Mouse (Mus musculus) heart, embryonic 14.5 days (tissue): ENCODE results near the gene Krtap28-10. TPM values are rescaled to one million over a fixed set of nuclear protein-coding genes. Genes with fewer than 3 reads are reported as not detected.

Source experiments
- ATAC-seq: fragments of 200-750 bp; cut with Nextera tagmentation; 2 replicates; pipeline ENCODE4 v1.8.0; 2017; ENCODE audit warnings: low read depth, moderate TSS enrichment; ENCODE audit not compliant: insufficient number of reproducible peaks, insufficient read depth, low FRiP score
- H3K27ac ChIP-seq, 2 experiments: fragments of 200-500 bp in 1 of 2; fragments of 300-500 bp in 1 of 2; sonication (generic) in 1 of 2; replicated peaks in 1 of 2; 2 replicates each; pipeline ENCODE4 v1.5.1; 2012 to 2014; ENCODE audit warnings: low read depth in 2 of 2, low read length in 2 of 2, control low read depth in 1 of 2, mild to moderate bottlenecking in 1 of 2, mixed read lengths in 1 of 2; ENCODE audit not compliant: control insufficient read depth in 1 of 2, insufficient read depth in 1 of 2
- H3K27me3 ChIP-seq: fragments of 300-500 bp; sonication (generic); 2 replicates; pipeline ENCODE4 v1.6.1; 2014; ENCODE audit warnings: mild to moderate bottlenecking, low read length, control low read depth; ENCODE audit not compliant: control insufficient read depth, insufficient read depth
- H3K36me3 ChIP-seq: fragments of 300-500 bp; sonication (generic); 2 replicates; pipeline ENCODE4 v1.6.1; 2014; ENCODE audit warnings: mild to moderate bottlenecking, control low read depth, low read length, mixed read lengths; ENCODE audit not compliant: control insufficient read depth, insufficient read depth
- H3K4me1 ChIP-seq, 2 experiments: fragments of 200-500 bp in 1 of 2; fragments of 300-500 bp in 1 of 2; sonication (generic) in 1 of 2; 2 replicates each; pipeline ENCODE4 v1.6.1; 2012 to 2014; ENCODE audit warnings: low read length in 2 of 2, control low read depth in 1 of 2, mixed read lengths in 1 of 2; ENCODE audit not compliant: control insufficient read depth in 2 of 2, insufficient read depth in 2 of 2
- H3K4me2 ChIP-seq: fragments of 300-500 bp; sonication (generic); 2 replicates; pipeline ENCODE4 v1.6.1; 2014; ENCODE audit warnings: mild to moderate bottlenecking, low read length
- H3K4me3 ChIP-seq, 2 experiments: fragments of 200-500 bp in 1 of 2; fragments of 300-500 bp in 1 of 2; sonication (generic) in 1 of 2; 2 replicates each; pipeline ENCODE4 v1.5.1; 2012 to 2014; ENCODE audit warnings: low read length in 2 of 2, mild to moderate bottlenecking in 2 of 2, control low read depth in 1 of 2, low read depth in 1 of 2, moderate library complexity in 1 of 2; ENCODE audit not compliant: control insufficient read depth in 1 of 2, insufficient read depth in 1 of 2
- H3K9ac ChIP-seq: fragments of 300-500 bp; sonication (generic); 2 replicates; pipeline ENCODE4 v1.6.1; 2014; ENCODE audit warnings: mild to moderate bottlenecking, low read length
- H3K9me3 ChIP-seq: fragments of 300-500 bp; sonication (generic); 2 replicates; pipeline ENCODE4 v1.6.1; 2016; ENCODE audit warnings: low read length, control low read depth; ENCODE audit not compliant: control insufficient read depth
- WGBS: fragments of 180-500 bp; shearing (Covaris S2); extraction: QIAGEN DNeasy Blood & Tissue Kit; methylation state at CpG from one replicate; pipeline ENCODE4 v1.1.7; 2014; 5-methylcytosine and 5-hydroxymethylcytosine counted together
- polyA plus RNA-seq: library from polyadenylated mRNA; unstranded; fragments of >200 nt; fragmentation: Nextera tagmentation; extraction: Ambion mirVana; gene quantifications from 2 replicates; pipeline ENCODE4 v1.2.1, GENCODE M21; 2014

Krtap28-10 gene
- polyA plus RNA-seq, 1 experiment from 2014 or later, result not detected

DNA sequence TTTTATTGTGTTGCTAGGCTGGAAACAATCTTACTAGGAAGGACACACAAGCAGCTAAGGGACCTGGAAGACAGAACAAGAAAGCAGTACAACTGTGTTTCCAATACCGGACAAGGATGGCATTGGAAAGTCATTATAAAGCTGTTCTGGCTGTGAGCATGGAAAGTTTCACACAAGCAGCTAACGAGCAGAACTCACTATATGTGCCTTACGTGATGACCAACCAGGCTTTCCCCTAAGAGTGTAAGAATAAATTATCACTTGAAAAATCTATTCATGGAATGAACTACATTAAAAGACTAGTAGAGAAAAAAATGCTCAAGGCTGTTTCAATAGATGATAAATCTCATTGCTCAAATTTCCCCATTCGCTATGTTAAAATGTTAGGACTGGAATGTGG, 24.3 kb upstream of the Krtap28-10 start:
- Histone ChIP-seq H3K9ac (no peak overlapping the region), H3K4me3 (no peak overlapping the region), H3K27me3 (no peaks in the 10 kb centered on the region), H3K27ac (no peak overlapping the region), H3K4me1 (no peaks in the 10 kb centered on the region), H3K4me2 (no peak overlapping the region), H3K36me3 (no peaks in the 10 kb centered on the region), H3K9me3 (no peaks in the 10 kb centered on the region)
- no peak for ATAC-seq
- 87% methylated on average over 4 of the region's 4 CpGs for WGBS

DNA sequence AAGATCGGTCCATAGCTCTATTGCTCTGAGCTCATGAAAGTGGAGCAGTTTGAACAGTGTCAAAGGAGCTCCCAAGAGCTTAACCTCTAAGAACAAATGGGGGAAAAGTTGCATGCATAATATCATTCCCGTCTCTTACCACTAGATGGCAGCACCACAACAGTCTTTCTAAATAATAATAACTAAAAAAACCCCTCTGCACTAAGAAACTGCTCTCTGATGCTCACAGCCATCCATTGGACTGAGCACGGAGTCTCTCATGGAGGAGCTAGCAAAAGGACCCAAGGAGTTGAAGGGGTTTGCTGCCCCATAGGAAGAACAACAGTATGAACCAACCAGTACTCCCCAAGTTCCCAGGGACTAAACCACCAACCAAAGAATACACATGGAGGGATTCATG, 22.6 kb upstream of the Krtap28-10 start:
- Histone ChIP-seq H3K9me3 (no peaks in the 10 kb centered on the region), H3K4me3 (no peak overlapping the region), H3K27ac (no peak overlapping the region), H3K9ac (no peak overlapping the region), H3K4me1 (peaks cover 6 to 10% of the 10 kb centered on the region in 2 experiments), H3K27me3 (no peaks in the 10 kb centered on the region), H3K4me2 (no peak overlapping the region), H3K36me3 (no peaks in the 10 kb centered on the region)
- 20% methylated on average over 3 of the region's 3 CpGs for WGBS
- ATAC-seq, result no peak

DNA sequence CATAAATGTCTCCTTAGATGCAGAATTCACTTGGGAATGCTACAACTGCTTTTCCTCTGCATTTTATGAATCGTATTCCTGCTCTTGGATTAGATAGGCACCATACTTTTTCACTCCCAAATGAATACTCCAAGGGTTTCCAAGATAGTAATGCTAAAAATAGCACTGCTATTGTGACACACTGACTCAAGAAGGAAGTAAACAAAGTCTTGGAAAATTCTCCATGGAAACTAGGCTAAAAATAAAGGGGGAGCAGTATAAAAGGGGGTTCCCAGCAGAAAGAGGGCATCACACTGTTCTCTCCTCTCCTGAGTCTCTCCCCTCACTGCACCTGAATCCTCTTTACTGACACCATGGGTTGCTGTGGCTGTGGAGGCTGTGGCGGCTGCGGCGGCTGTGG, 18.4 kb upstream of the Krtap28-10 start, which contains the start of gene Krtap28-13:
Gene Krtap28-13, plus strand, starts transcription at position 288 of the 400 bp plus-strand sequence.
- no peaks in the 10 kb centered on the region for H3K9me3 ChIP-seq
- peaks cover 8 to 17% of the 10 kb centered on the region in 2 experiments for H3K4me1 ChIP-seq
- H3K27ac ChIP-seq, result no peak within 1 kb of the TSS
- no peak within 1 kb of the TSS for H3K4me3 ChIP-seq
- H3K27me3 ChIP-seq, result no peaks in the 10 kb centered on the region
- 76% methylated on average over 4 of the region's 4 CpGs for WGBS
- H3K4me2 ChIP-seq, result no peak within 1 kb of the TSS
- no peak for ATAC-seq
- no peaks in the 10 kb centered on the region for H3K36me3 ChIP-seq
- H3K9ac ChIP-seq, result no peak within 1 kb of the TSS

DNA sequence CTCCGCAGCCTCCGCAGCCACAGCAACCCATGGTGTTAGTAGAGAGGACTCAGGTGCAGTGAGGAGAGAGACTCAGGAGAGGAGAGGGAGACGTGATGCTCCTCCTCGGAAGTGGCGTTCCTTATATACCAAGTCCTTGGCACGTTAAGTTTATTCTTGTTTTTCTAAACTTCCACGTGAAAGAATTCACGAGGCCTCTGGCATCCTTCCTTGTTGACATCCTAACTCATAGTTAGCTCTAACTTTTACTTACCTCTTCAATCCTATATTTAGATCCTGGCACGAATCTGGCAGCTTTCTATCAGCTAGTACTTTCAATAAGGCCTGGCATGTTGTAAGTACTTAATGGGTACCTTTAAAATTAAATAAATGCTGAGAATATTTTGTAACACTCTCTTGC, 17.0 kb upstream of the Krtap28-10 start, which contains the start of gene A030005K14Rik:
Gene A030005K14Rik, minus strand, starts transcription at position 101 of the 400 bp plus-strand sequence.
- H3K36me3 ChIP-seq, result no peaks in the 10 kb centered on the region
- H3K4me1 ChIP-seq, result peaks cover 8 to 17% of the 10 kb centered on the region in 2 experiments
- no peak within 1 kb of the TSS for H3K4me3 ChIP-seq
- H3K9me3 ChIP-seq, result no peaks in the 10 kb centered on the region
- H3K9ac ChIP-seq, result no peak within 1 kb of the TSS
- 61% methylated on average over 9 of the region's 9 CpGs for WGBS
- no peak within 1 kb of the TSS for H3K27ac ChIP-seq
- no peak within 1 kb of the TSS for H3K4me2 ChIP-seq
- no peaks in the 10 kb centered on the region for H3K27me3 ChIP-seq
- no peak for ATAC-seq

DNA sequence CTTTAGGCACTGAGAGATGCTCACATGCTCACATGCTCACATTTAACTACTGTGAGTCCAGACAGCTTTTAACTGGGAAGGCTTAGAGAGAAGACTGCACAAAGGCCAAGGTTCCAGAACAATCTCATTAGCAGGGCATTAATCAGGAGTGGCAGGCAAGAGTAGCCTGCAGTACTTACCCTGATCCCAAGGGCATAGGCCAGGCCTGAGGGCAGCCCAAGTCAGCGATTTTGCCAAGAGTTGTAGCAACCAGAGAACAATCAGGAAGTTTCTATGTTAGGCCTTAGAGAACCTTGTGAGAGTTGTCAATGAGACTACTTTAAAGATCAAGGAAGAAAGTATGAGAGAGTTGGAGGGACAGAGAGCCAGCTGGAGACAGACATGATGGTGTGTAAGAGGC, 16.2 kb upstream of the Krtap28-10 start:
- Histone ChIP-seq H3K9ac (no peak overlapping the region), H3K4me1 (peaks cover 8 to 17% of the 10 kb centered on the region in 2 experiments), H3K4me3 (no peak overlapping the region), H3K4me2 (no peak overlapping the region), H3K9me3 (no peaks in the 10 kb centered on the region), H3K36me3 (no peaks in the 10 kb centered on the region), H3K27me3 (no peaks in the 10 kb centered on the region), H3K27ac (no peak overlapping the region)
- 75% methylated on average over 1 of the region's 1 CpGs for WGBS
- ATAC-seq, result no peak

DNA sequence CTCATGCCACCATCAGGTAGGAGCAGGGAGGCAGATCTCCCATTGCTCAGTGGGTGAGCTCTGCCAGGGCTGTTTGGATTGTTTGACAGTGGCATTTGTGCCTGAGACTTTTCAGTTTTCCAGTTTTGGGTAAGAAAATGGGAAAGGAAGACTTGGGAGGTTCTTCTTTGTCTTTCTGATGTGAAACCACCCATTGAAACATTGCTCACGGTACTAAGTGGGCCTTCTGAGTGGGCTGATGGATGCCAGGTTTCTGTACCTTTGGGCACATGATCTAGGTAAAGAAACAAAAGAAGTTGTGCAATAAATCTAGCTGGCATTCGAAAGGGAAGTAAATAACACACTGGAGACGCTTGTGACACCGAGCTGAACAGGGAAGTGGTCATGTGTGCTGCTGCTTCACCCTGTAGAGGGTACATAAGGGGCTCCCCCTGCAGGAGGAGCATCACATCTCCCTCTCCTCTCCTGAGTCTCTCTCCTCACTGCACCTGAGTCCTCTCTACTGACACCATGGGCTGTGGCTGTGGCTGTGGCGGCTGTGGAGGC, 2.7 kb upstream of the Krtap28-10 start, which contains the start of gene Gm47969:
Gene Gm47969, plus strand, starts transcription at position 51 of the 546 bp plus-strand sequence.
- no peak for ATAC-seq
- Histone ChIP-seq H3K4me2 (no peak within 1 kb of the TSS), H3K27me3 (no peaks in the 10 kb centered on the region), H3K9me3 (no peaks in the 10 kb centered on the region), H3K27ac (no peak within 1 kb of the TSS), H3K36me3 (no peaks in the 10 kb centered on the region), H3K9ac (no peak within 1 kb of the TSS), H3K4me3 (no peak within 1 kb of the TSS), H3K4me1 (no peaks in the 10 kb centered on the region)
- 82% methylated on average over 5 of the region's 5 CpGs for WGBS

DNA sequence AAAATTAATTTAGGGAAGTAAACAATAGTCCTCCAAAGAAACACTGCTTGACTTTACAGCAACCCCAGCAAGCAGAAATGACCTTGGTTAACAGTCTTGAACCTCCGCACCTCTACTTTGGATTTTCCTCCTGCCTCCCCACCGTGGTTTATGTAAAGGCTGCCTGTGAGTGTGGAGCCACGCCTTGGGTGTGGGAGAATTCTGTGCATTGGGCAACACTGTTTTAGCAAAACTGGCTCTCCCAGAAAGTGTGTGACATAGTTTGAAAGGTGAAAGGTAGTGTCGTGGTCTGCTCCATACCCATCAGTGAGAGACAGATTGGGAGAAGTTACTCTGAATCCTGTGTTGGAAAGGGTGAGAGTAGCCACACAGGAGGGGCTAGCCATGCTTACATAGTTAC, 3.2 kb downstream of the Krtap28-10 start:
- WGBS, result 81% methylated on average over 4 of the region's 4 CpGs
- ATAC-seq, result no peak
- Histone ChIP-seq H3K27ac (no peak overlapping the region), H3K4me2 (no peak overlapping the region), H3K36me3 (no peaks in the 10 kb centered on the region), H3K27me3 (no peaks in the 10 kb centered on the region), H3K4me3 (no peak overlapping the region), H3K9me3 (no peaks in the 10 kb centered on the region), H3K4me1 (peaks cover 2 to 6% of the 10 kb centered on the region in 2 experiments; a peak in 1 of 4 replicates), H3K9ac (no peak overlapping the region)
